Mouse (Mus musculus) heart, postnatal 0 days (tissue): ENCODE results near the gene Dhtkd1. TPM values are rescaled to one million over a fixed set of nuclear protein-coding genes. Genes with fewer than 3 reads are reported as not detected.
A peak's percentile ranks its signal among the peaks of the same experiment; 100 is the strongest.

Source experiments
- ATAC-seq: fragments of 200-750 bp; cut with Nextera tagmentation; 2 replicates; pipeline ENCODE4 v1.8.0; 2017; ENCODE audit warnings: low read depth, moderate number of reproducible peaks, moderate library complexity; ENCODE audit not compliant: insufficient read depth
- DNase-seq: peaks from one replicate; pipeline ENCODE4 v3.0.0-alpha.2; 2016; ENCODE audit warnings: low spot score
- H3K27ac ChIP-seq: fragments of 300-500 bp; sonication (generic); 2 replicates; pipeline ENCODE4 v1.5.1; 2014; ENCODE audit warnings: low read depth, mild to moderate bottlenecking
- H3K27me3 ChIP-seq: fragments of 300-500 bp; sonication (generic); 2 replicates; pipeline ENCODE4 v1.6.1; 2014; ENCODE audit warnings: low read length, mixed read lengths; ENCODE audit not compliant: control insufficient read depth, insufficient read depth
- H3K36me3 ChIP-seq: fragments of 300-500 bp; sonication (generic); replicated peaks from 2 replicates; pipeline ENCODE4 v1.6.1; 2014; ENCODE audit warnings: low read length, mixed read lengths; ENCODE audit not compliant: control insufficient read depth, insufficient read depth
- H3K4me1 ChIP-seq: fragments of 300-500 bp; sonication (generic); 2 replicates; pipeline ENCODE4 v1.6.1; 2014; ENCODE audit warnings: antibody characterized with exemption; ENCODE audit not compliant: control insufficient read depth, insufficient read depth
- H3K4me2 ChIP-seq: fragments of 300-500 bp; sonication (generic); 2 replicates; pipeline ENCODE4 v1.6.1; 2014; ENCODE audit warnings: low read depth, mild to moderate bottlenecking, low read length, moderate library complexity
- H3K4me3 ChIP-seq: fragments of 300-500 bp; sonication (generic); 2 replicates; pipeline ENCODE4 v1.5.1; 2014; ENCODE audit warnings: low read depth, low read length
- H3K9ac ChIP-seq: fragments of 300-500 bp; sonication (generic); replicated peaks from 2 replicates; pipeline ENCODE4 v1.6.1; 2014; ENCODE audit warnings: low read depth, low read length, mixed read lengths
- H3K9me3 ChIP-seq: fragments of 300-500 bp; sonication (generic); replicated peaks from 2 replicates; pipeline ENCODE4 v1.6.1; 2016; ENCODE audit warnings: low read length; ENCODE audit not compliant: control insufficient read depth
- CTCF ChIP-seq: IDR thresholded peaks from 2 replicates; pipeline ENCODE4 v1.5.1; 2016; ENCODE audit warnings: antibody characterized with exemption, control low read depth, low read depth
- EP300 ChIP-seq: IDR thresholded peaks from 2 replicates; pipeline ENCODE4 v1.6.1; 2016; ENCODE audit warnings: antibody characterized with exemption, low read depth
- WGBS: fragments of 180-500 bp; shearing (Covaris S2); extraction: QIAGEN DNeasy Blood & Tissue Kit; methylation state at CpG from one replicate; pipeline ENCODE4 v1.1.7; 2014; 5-methylcytosine and 5-hydroxymethylcytosine counted together
- polyA plus RNA-seq: library from polyadenylated mRNA; unstranded; fragments of >200 nt; fragmentation: Nextera tagmentation; extraction: Ambion mirVana; gene quantifications from 2 replicates; pipeline ENCODE4 v1.2.1, GENCODE M21; 2015
- total RNA-seq: library from RNA; depleted of rRNA; stranded (reverse); fragments of >200 nt; gene quantifications from 2 replicates; pipeline ENCODE4 v1.2.3, GENCODE M21; 2014; ENCODE audit warnings: low replicate concordance

Gene Dhtkd1
- total and polyA plus RNA-seq, 2 experiments from 2014 or later: 1.2 to 2.4 TPM

GRCm38 (mm10) chr2:5948964-5949363 is 6.4 kb upstream of the Dhtkd1 start:
- Histone ChIP-seq H3K4me1 (peaks cover 6% of the 10 kb centered on the region; the same call in 1 of the 2 replicates), H3K4me3 (no peak overlapping the region), H3K9ac (no peak overlapping the region), H3K27me3 (no peaks in the 10 kb centered on the region), H3K4me2 (no peak overlapping the region), H3K9me3 (no peaks in the 10 kb centered on the region), H3K27ac (no peak overlapping the region), H3K36me3 (no peaks in the 10 kb centered on the region)
- no peak for ATAC-seq
- no peak for TF ChIP-seq CTCF
- no peak for TF ChIP-seq EP300
- 89% methylated on average over 2 of the region's 2 CpGs for WGBS
- DNase-seq: no peak

GRCm38 (mm10) chr2:5946876-5947275 is 4.3 kb upstream of the Dhtkd1 start:
- Histone ChIP-seq H3K4me2 (no peak overlapping the region), H3K36me3 (no peaks in the 10 kb centered on the region), H3K9ac (no peak overlapping the region), H3K4me3 (no peak overlapping the region), H3K9me3 (no peaks in the 10 kb centered on the region), H3K4me1 (0 out of 2 replicates have a peak, but pooled peaks cover 9% of the 10 kb centered on the region), H3K27ac (no peak overlapping the region), H3K27me3 (no peaks in the 10 kb centered on the region)
- TF ChIP-seq CTCF (no peak), EP300 (no peak)
- 82% methylated on average over 3 of the region's 3 CpGs for WGBS
- DNase-seq: no peak
- no peak for ATAC-seq

- H3K36me3 ChIP-seq: no peaks in the 10 kb centered on the region
- no peak overlapping the region for H3K4me2 ChIP-seq
- H3K9me3 ChIP-seq: no peaks in the 10 kb centered on the region
- ATAC-seq (no peak), DNase-seq (no peak)
- H3K9ac ChIP-seq: no peak overlapping the region
- H3K27me3 ChIP-seq: no peaks in the 10 kb centered on the region
- no peak overlapping the region for H3K27ac ChIP-seq
- TF ChIP-seq CTCF: no peak
- WGBS: 84% methylated on average over 1 of the region's 1 CpGs
- H3K4me1 ChIP-seq: 0 out of 2 replicates have a peak, but pooled peaks cover 9% of the 10 kb centered on the region
- H3K4me3 ChIP-seq: no peak overlapping the region
Observed at GRCm38 (mm10) chr2:5945629-5946028, 3.0 kb upstream of the Dhtkd1 start.

GRCm38 (mm10) chr2:5943071-5943470 is 479 bp upstream of the Dhtkd1 start:
- 43% methylated on average over 4 of the region's 4 CpGs for WGBS
- Histone ChIP-seq H3K27me3 (no peaks in the 10 kb centered on the region), H3K4me2 (peak overlapping the region; percentile 98), H3K9ac (peak overlapping the region; percentile 77), H3K4me3 (peak overlapping the region; percentile 81), H3K27ac (no peak overlapping the region), H3K36me3 (no peaks in the 10 kb centered on the region), H3K4me1 (0 out of 2 replicates have a peak, but pooled peaks cover 9% of the 10 kb centered on the region), H3K9me3 (no peaks in the 10 kb centered on the region)
- TF ChIP-seq CTCF (no peak), EP300 (no peak)
- no peak for ATAC-seq
- no peak for DNase-seq

- Histone ChIP-seq H3K9me3 (no peaks in the 10 kb centered on the region), H3K4me3 (peak overlapping the region; percentile 81), H3K27ac (peak overlapping the region; percentile 27), H3K4me1 (0 out of 2 replicates have a peak, but pooled peaks cover 9% of the 10 kb centered on the region), H3K27me3 (no peaks in the 10 kb centered on the region), H3K36me3 (no peaks in the 10 kb centered on the region), H3K9ac (peak overlapping the region; percentile 77), H3K4me2 (peak overlapping the region; percentile 98)
- TF ChIP-seq EP300: no peak
- no peak for TF ChIP-seq CTCF
- WGBS: 63% methylated on average over 11 of the region's 11 CpGs
- DNase-seq (no peak), ATAC-seq (no peak; the same call in 1 of the 2 replicates)
Observed at GRCm38 (mm10) chr2:5941861-5942415, 654 bp downstream of the Dhtkd1 start.

- 0 out of 2 replicates have a peak, but pooled peaks cover 9% of the 10 kb centered on the region for H3K4me1 ChIP-seq
- H3K4me2 ChIP-seq: no peak overlapping the region
- TF ChIP-seq EP300 (no peak), CTCF (no peak)
- no peak for ATAC-seq
- H3K4me3 ChIP-seq: no peak overlapping the region
- no peaks in the 10 kb centered on the region for H3K36me3 ChIP-seq
- DNase-seq: no peak
- no peaks in the 10 kb centered on the region for H3K9me3 ChIP-seq
- 93% methylated on average over 9 of the region's 9 CpGs for WGBS
- no peak overlapping the region for H3K27ac ChIP-seq
- no peak overlapping the region for H3K9ac ChIP-seq
- no peaks in the 10 kb centered on the region for H3K27me3 ChIP-seq
Observed at GRCm38 (mm10) chr2:5940936-5941335, 1.7 kb downstream of the Dhtkd1 start.
